Mouse (Mus musculus) forebrain, embryonic 16.5 days (tissue): ENCODE results near the gene Trpc6. TPM values are rescaled to one million over a fixed set of nuclear protein-coding genes. Genes with fewer than 3 reads are reported as not detected.

Experiments
- ATAC-seq: fragments of 200-750 bp; cut with Nextera tagmentation; 2 replicates; pipeline ENCODE4 v1.8.0; 2017; ENCODE audit warnings: mild to moderate bottlenecking, moderate library complexity
- H3K27ac ChIP-seq: fragments of 300-500 bp; sonication (generic); 2 replicates; pipeline ENCODE4 v1.5.1; 2014; ENCODE audit warnings: low read length, control low read depth
- H3K27me3 ChIP-seq: fragments of 300-500 bp; sonication (generic); replicated peaks from 2 replicates; pipeline ENCODE4 v1.6.1; 2014; ENCODE audit warnings: low read length; ENCODE audit not compliant: control insufficient read depth, insufficient read depth
- H3K36me3 ChIP-seq: fragments of 300-500 bp; sonication (generic); 2 replicates; pipeline ENCODE4 v1.6.1; 2014; ENCODE audit not compliant: control insufficient read depth, insufficient read depth
- H3K4me1 ChIP-seq: fragments of 300-500 bp; sonication (generic); replicated peaks from 2 replicates; pipeline ENCODE4 v1.6.1; 2014; ENCODE audit warnings: low read length; ENCODE audit not compliant: control insufficient read depth, insufficient read depth
- H3K4me2 ChIP-seq: fragments of 300-500 bp; sonication (generic); 2 replicates; pipeline ENCODE4 v1.6.1; 2014; ENCODE audit warnings: mild to moderate bottlenecking, low read length, control low read depth
- H3K4me3 ChIP-seq: fragments of 300-500 bp; sonication (generic); replicated peaks from 2 replicates; pipeline ENCODE4 v1.5.1; 2014; ENCODE audit warnings: mild to moderate bottlenecking, low read length, control low read depth
- H3K9ac ChIP-seq: fragments of 300-500 bp; sonication (generic); replicated peaks from 2 replicates; pipeline ENCODE4 v1.6.1; 2014; ENCODE audit warnings: low read depth, low read length, control low read depth
- H3K9me3 ChIP-seq: fragments of 300-500 bp; sonication (generic); 2 replicates; pipeline ENCODE4 v1.6.1; 2016; ENCODE audit warnings: low read length; ENCODE audit not compliant: control insufficient read depth
- WGBS: fragments of 180-500 bp; shearing (Covaris S2); extraction: QIAGEN DNeasy Blood & Tissue Kit; methylation state at CpG from one replicate; pipeline ENCODE4 v1.1.7; 2014; 5-methylcytosine and 5-hydroxymethylcytosine counted together
- polyA plus RNA-seq: library from polyadenylated mRNA; unstranded; fragments of >200 nt; fragmentation: Nextera tagmentation; extraction: Ambion mirVana; gene quantifications from 2 replicates; pipeline ENCODE4 v1.2.1, GENCODE M21; 2015

Trpc6 gene
- polyA plus RNA-seq, 1 experiment from 2014 or later: 0.56 TPM

GRCm38 (mm10) chr9:8643453-8643852, 99.5 kb downstream of the Trpc6 start:
- no peak overlapping the region for H3K4me2 ChIP-seq
- no peaks in the 10 kb centered on the region for H3K4me1 ChIP-seq
- ATAC-seq: peak; percentile 63
- H3K36me3 ChIP-seq: no peaks in the 10 kb centered on the region
- WGBS: 79% methylated on average over 5 of the region's 5 CpGs
- no peaks in the 10 kb centered on the region for H3K9me3 ChIP-seq
- no peak overlapping the region for H3K27ac ChIP-seq
- H3K27me3 ChIP-seq: no peaks in the 10 kb centered on the region
- no peak overlapping the region for H3K4me3 ChIP-seq
- H3K9ac ChIP-seq: no peak overlapping the region

GRCm38 (mm10) chr9:8655347-8655746, 111.4 kb downstream of the Trpc6 start:
- H3K4me3 ChIP-seq: no peak overlapping the region
- no peak overlapping the region for H3K4me2 ChIP-seq
- no peak for ATAC-seq
- no peaks in the 10 kb centered on the region for H3K4me1 ChIP-seq
- H3K27me3 ChIP-seq: no peaks in the 10 kb centered on the region
- H3K36me3 ChIP-seq: no peaks in the 10 kb centered on the region
- H3K9me3 ChIP-seq: no peaks in the 10 kb centered on the region
- H3K27ac ChIP-seq: no peak overlapping the region
- H3K9ac ChIP-seq: no peak overlapping the region

- H3K4me1 ChIP-seq: no peaks in the 10 kb centered on the region
- 80% methylated on average over 1 of the region's 1 CpGs for WGBS
- H3K4me2 ChIP-seq: no peak overlapping the region
- no peak overlapping the region for H3K27ac ChIP-seq
- no peaks in the 10 kb centered on the region for H3K27me3 ChIP-seq
- H3K9me3 ChIP-seq: no peaks in the 10 kb centered on the region
- ATAC-seq: no peak
- H3K9ac ChIP-seq: no peak overlapping the region
- no peak overlapping the region for H3K4me3 ChIP-seq
- H3K36me3 ChIP-seq: no peaks in the 10 kb centered on the region
These were observed 129.0 kb downstream of the Trpc6 start for GRCm38 (mm10) chr9:8672944-8673343.

- H3K9me3 ChIP-seq: no peaks in the 10 kb centered on the region
- H3K4me3 ChIP-seq: no peak overlapping the region
- no peaks in the 10 kb centered on the region for H3K36me3 ChIP-seq
- no peak overlapping the region for H3K9ac ChIP-seq
- H3K4me2 ChIP-seq: no peak overlapping the region
- peak; percentile 70; the same call in 1 of the 2 replicates for ATAC-seq
- H3K4me1 ChIP-seq: no peaks in the 10 kb centered on the region
- no peaks in the 10 kb centered on the region for H3K27me3 ChIP-seq
- H3K27ac ChIP-seq: no peak overlapping the region
- WGBS: 67% methylated on average over 1 of the region's 1 CpGs
These were observed 132.7 kb downstream of the Trpc6 start for GRCm38 (mm10) chr9:8676607-8677006.

- no peak overlapping the region for H3K9ac ChIP-seq
- H3K4me1 ChIP-seq: no peaks in the 10 kb centered on the region
- WGBS: 81% methylated on average over 2 of the region's 2 CpGs
- no peaks in the 10 kb centered on the region for H3K9me3 ChIP-seq
- ATAC-seq: no peak
- no peak overlapping the region for H3K4me2 ChIP-seq
- H3K27me3 ChIP-seq: no peaks in the 10 kb centered on the region
- H3K36me3 ChIP-seq: no peaks in the 10 kb centered on the region
- H3K27ac ChIP-seq: no peak overlapping the region
- no peak overlapping the region for H3K4me3 ChIP-seq
These were observed 149.2 kb downstream of the Trpc6 start for GRCm38 (mm10) chr9:8693177-8693576.

GRCm38 (mm10) chr9:8700669-8701068, 156.7 kb downstream of the Trpc6 start:
- 26% methylated on average over 5 of the region's 5 CpGs for WGBS
- H3K9me3 ChIP-seq: no peaks in the 10 kb centered on the region

GRCm38 (mm10) chr9:8703516-8703915, 159.6 kb downstream of the Trpc6 start:
- no peaks in the 10 kb centered on the region for H3K27me3 ChIP-seq
- no peak overlapping the region for H3K4me3 ChIP-seq
- H3K9ac ChIP-seq: no peak overlapping the region
- no peak for ATAC-seq
- no peak overlapping the region for H3K27ac ChIP-seq
- no peak overlapping the region for H3K4me2 ChIP-seq
- 68% methylated on average over 1 of the region's 1 CpGs for WGBS
- no peaks in the 10 kb centered on the region for H3K4me1 ChIP-seq
- no peaks in the 10 kb centered on the region for H3K9me3 ChIP-seq
- H3K36me3 ChIP-seq: no peaks in the 10 kb centered on the region

More at GRCm38 (mm10) chr9:8700669-8701068, 156.7 kb downstream of the Trpc6 start:
- H3K4me2 ChIP-seq: no peak overlapping the region
- no peak overlapping the region for H3K9ac ChIP-seq
- ATAC-seq: peak; percentile 89
- H3K4me1 ChIP-seq: no peaks in the 10 kb centered on the region
- H3K4me3 ChIP-seq: no peak overlapping the region
- no peaks in the 10 kb centered on the region for H3K27me3 ChIP-seq
- H3K36me3 ChIP-seq: no peaks in the 10 kb centered on the region
- H3K27ac ChIP-seq: no peak overlapping the region

GRCm38 (mm10) chr9:8703956-8704355, 160.0 kb downstream of the Trpc6 start:
- ATAC-seq: no peak
- H3K4me3 ChIP-seq: no peak overlapping the region
- no peaks in the 10 kb centered on the region for H3K4me1 ChIP-seq
- 72% methylated on average over 5 of the region's 5 CpGs for WGBS
- H3K9ac ChIP-seq: no peak overlapping the region
- no peaks in the 10 kb centered on the region for H3K27me3 ChIP-seq
- no peak overlapping the region for H3K4me2 ChIP-seq
- no peaks in the 10 kb centered on the region for H3K9me3 ChIP-seq
- H3K27ac ChIP-seq: no peak overlapping the region
- H3K36me3 ChIP-seq: no peaks in the 10 kb centered on the region

- WGBS: 74% methylated on average over 3 of the region's 3 CpGs
- ATAC-seq: no peak
These were observed 166.3 kb downstream of the Trpc6 start for GRCm38 (mm10) chr9:8710052-8710739.

GRCm38 (mm10) chr9:8719017-8719416, 175.1 kb downstream of the Trpc6 start:
- no peaks in the 10 kb centered on the region for H3K27me3 ChIP-seq
- H3K4me1 ChIP-seq: no peaks in the 10 kb centered on the region
- no peak overlapping the region for H3K4me3 ChIP-seq
- no peaks in the 10 kb centered on the region for H3K9me3 ChIP-seq
- no peak overlapping the region for H3K9ac ChIP-seq
- H3K36me3 ChIP-seq: no peaks in the 10 kb centered on the region
- 52% methylated on average over 1 of the region's 1 CpGs for WGBS
- H3K27ac ChIP-seq: no peak overlapping the region
- no peak for ATAC-seq
- no peak overlapping the region for H3K4me2 ChIP-seq

More at GRCm38 (mm10) chr9:8710052-8710739, 166.3 kb downstream of the Trpc6 start:
- Histone ChIP-seq H3K27me3 (no peaks in the 10 kb centered on the region), H3K4me3 (no peak overlapping the region), H3K4me1 (no peaks in the 10 kb centered on the region), H3K9me3 (no peaks in the 10 kb centered on the region), H3K9ac (no peak overlapping the region), H3K4me2 (no peak overlapping the region), H3K36me3 (no peaks in the 10 kb centered on the region), H3K27ac (no peak overlapping the region)
